Mouse (Mus musculus) testis, adult 2 months (tissue): ENCODE data around the gene Cux1. TPM values are rescaled to one million over a fixed set of nuclear protein-coding genes. Genes with fewer than 3 reads are reported as not detected.

ENCODE experiments used
- H3K27ac ChIP-seq: fragments of 200-500 bp; 2 replicates; pipeline ENCODE4 v1.5.1; 2012; ENCODE audit warnings: low read depth, low read length; ENCODE audit not compliant: control insufficient read depth, insufficient read depth
- H3K27me3 ChIP-seq: fragments of 200-500 bp; 2 replicates; pipeline ENCODE4 v1.6.1; 2012; ENCODE audit warnings: mild to moderate bottlenecking, low read length, moderate library complexity; ENCODE audit not compliant: control insufficient read depth, insufficient read depth
- H3K36me3 ChIP-seq: fragments of 200-500 bp; 2 replicates; pipeline ENCODE4 v1.6.1; 2012; ENCODE audit warnings: mild to moderate bottlenecking, low read length; ENCODE audit not compliant: control insufficient read depth, insufficient read depth
- H3K4me1 ChIP-seq: fragments of 200-500 bp; 2 replicates; pipeline ENCODE4 v1.6.1; 2012; ENCODE audit warnings: low read length; ENCODE audit not compliant: control insufficient read depth, insufficient read depth
- H3K4me3 ChIP-seq: fragments of 200-500 bp; 2 replicates; pipeline ENCODE4 v1.5.1; 2012; ENCODE audit warnings: low read depth, mild to moderate bottlenecking, low read length, moderate library complexity, mixed read lengths; ENCODE audit not compliant: control insufficient read depth
- CTCF ChIP-seq: fragments of 200-500 bp; IDR thresholded peaks from 2 replicates; pipeline ENCODE4 v1.5.1; 2012; ENCODE audit warnings: low read depth, mild to moderate bottlenecking, inconsistent platforms, low read length, moderate library complexity; ENCODE audit not compliant: control insufficient read depth, insufficient read depth, insufficient replicate concordance
- POLR2A ChIP-seq: fragments of 200-500 bp; IDR thresholded peaks from 2 replicates; pipeline ENCODE4 v1.6.1; 2012; ENCODE audit warnings: low read depth, mild to moderate bottlenecking, inconsistent platforms, low read length, moderate library complexity; ENCODE audit not compliant: control insufficient read depth
- polyA plus RNA-seq: library from polyadenylated mRNA; depleted of rRNA; stranded (reverse); fragments of >200 nt; gene quantifications from 2 replicates; pipeline ENCODE4 v1.2.3, GENCODE M21; 2012

The Cux1 gene
- polyA plus RNA-seq, 1 experiment = 88.7 TPM

GRCm38 (mm10) chr5:136548776-136549175 lies 18.5 kb downstream of the Cux1 start:
- Histone ChIP-seq H3K27ac (no peak overlapping the region), H3K4me3 (no peak overlapping the region), H3K4me1 (peaks cover 2% of the 10 kb centered on the region; the same call in 1 of the 2 replicates), H3K27me3 (no peaks in the 10 kb centered on the region), H3K36me3 (no peaks in the 10 kb centered on the region)
- no peak for TF ChIP-seq CTCF

DNA sequence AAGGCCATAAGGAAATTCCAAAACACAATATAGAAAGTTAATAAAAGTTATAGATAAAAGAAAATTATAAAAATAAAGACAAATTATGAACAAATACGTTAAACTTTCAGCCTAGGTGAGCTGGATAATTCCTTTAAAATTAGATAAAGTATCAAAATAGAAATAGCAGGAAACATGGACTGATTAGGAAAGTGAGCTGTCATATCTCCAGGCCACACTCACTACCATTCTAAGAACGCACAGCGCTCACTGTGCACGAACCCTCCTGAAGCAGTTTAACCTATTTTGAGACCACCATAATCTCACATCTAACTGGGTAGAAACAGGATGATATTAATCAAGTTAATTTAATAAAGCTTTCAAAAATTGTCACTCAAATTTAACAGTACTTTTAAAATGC lies 22.2 kb downstream of the Cux1 start:
- H3K4me1 ChIP-seq = peaks cover 3% of the 10 kb centered on the region

GRCm38 (mm10) chr5:136543171-136543570 lies 24.1 kb downstream of the Cux1 start:
- Histone ChIP-seq H3K27ac (no peak overlapping the region), H3K36me3 (no peaks in the 10 kb centered on the region), H3K4me3 (no peak overlapping the region), H3K27me3 (no peaks in the 10 kb centered on the region), H3K4me1 (peaks cover 5% of the 10 kb centered on the region)
- TF ChIP-seq POLR2A (no peak), CTCF (no peak)

More for the DNA sequence above, 22.2 kb downstream of the Cux1 start:
- H3K27me3 ChIP-seq = no peaks in the 10 kb centered on the region
- H3K27ac ChIP-seq = no peak overlapping the region
- H3K4me3 ChIP-seq = no peak overlapping the region
- no peaks in the 10 kb centered on the region for H3K36me3 ChIP-seq
- TF ChIP-seq CTCF (no peak), POLR2A (no peak)

GRCm38 (mm10) chr5:136540952-136541351 lies 26.3 kb downstream of the Cux1 start:
- H3K36me3 ChIP-seq = no peaks in the 10 kb centered on the region
- no peak overlapping the region for H3K4me3 ChIP-seq
- H3K27ac ChIP-seq = no peak overlapping the region
- peaks cover 5% of the 10 kb centered on the region for H3K4me1 ChIP-seq
- TF ChIP-seq POLR2A (no peak), CTCF (no peak)
- no peaks in the 10 kb centered on the region for H3K27me3 ChIP-seq

GRCm38 (mm10) chr5:136540055-136540838 lies 27.0 kb downstream of the Cux1 start:
- H3K36me3 ChIP-seq = no peaks in the 10 kb centered on the region
- H3K27ac ChIP-seq = no peak overlapping the region; the same call in 1 of the 2 replicates
- TF ChIP-seq CTCF = no peak
- no peak for TF ChIP-seq POLR2A
- H3K4me3 ChIP-seq = no peak overlapping the region
- no peaks in the 10 kb centered on the region for H3K27me3 ChIP-seq
- H3K4me1 ChIP-seq = peaks cover 5% of the 10 kb centered on the region

DNA sequence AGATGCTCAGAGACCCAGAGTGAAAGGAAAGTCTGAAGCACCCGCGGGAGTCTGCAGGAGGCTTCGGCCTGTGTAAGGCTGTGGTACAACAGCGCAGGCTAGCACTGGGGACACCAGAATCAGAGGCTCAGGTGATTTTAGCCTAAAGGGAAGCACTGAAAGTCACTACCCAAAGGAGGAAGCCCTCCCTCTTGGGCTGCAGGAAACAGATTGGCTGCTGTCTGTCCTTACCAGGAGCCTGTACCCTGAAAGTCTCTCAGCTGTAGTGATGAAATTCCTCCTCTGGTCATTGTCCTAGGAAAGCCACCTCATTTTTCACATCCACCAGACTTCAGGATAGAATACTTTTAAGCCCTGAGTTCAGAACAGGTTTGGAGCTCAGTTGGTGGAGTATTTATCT lies 30.5 kb downstream of the Cux1 start:
- no peaks in the 10 kb centered on the region for H3K27me3 ChIP-seq
- no peak overlapping the region for H3K4me3 ChIP-seq
- peaks cover 5% of the 10 kb centered on the region for H3K4me1 ChIP-seq
- no peaks in the 10 kb centered on the region for H3K36me3 ChIP-seq
- TF ChIP-seq CTCF (no peak), POLR2A (no peak)
- no peak overlapping the region for H3K27ac ChIP-seq

- Histone ChIP-seq H3K36me3 (no peaks in the 10 kb centered on the region), H3K4me3 (no peak overlapping the region), H3K27ac (no peak overlapping the region), H3K27me3 (no peaks in the 10 kb centered on the region), H3K4me1 (peaks cover 5% of the 10 kb centered on the region)
- TF ChIP-seq CTCF = no peak
- TF ChIP-seq POLR2A = no peak
Observed at GRCm38 (mm10) chr5:136535976-136536725, 31.1 kb downstream of the Cux1 start.

DNA sequence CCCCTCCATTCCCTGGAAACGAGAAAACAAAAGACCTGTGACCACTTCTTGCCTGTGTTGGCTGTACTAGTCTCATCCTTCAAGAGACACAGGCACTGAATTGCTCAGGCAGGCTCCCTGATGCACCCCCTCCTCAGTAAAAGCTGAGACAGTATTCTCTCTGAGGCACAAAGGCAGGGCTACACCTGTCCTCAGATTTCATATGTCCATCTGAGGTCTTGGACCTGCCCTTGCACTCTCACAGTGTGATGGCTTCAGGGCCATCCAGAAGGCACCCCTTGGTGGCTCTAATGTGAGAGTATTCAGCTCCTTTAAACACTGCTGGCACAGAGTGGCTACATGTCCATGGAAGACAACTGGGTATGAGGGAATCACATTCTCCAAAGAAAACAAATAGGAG lies 32.1 kb downstream of the Cux1 start:
- Histone ChIP-seq H3K36me3 (no peaks in the 10 kb centered on the region), H3K27me3 (no peaks in the 10 kb centered on the region), H3K4me1 (peaks cover 3% of the 10 kb centered on the region), H3K4me3 (no peak overlapping the region), H3K27ac (no peak overlapping the region)
- no peak for TF ChIP-seq POLR2A
- no peak for TF ChIP-seq CTCF
